Mouse (Mus musculus) ovary, adult 2 months (tissue): ENCODE data around the gene Inmt. TPM values are rescaled to one million over a fixed set of nuclear protein-coding genes. Genes with fewer than 3 reads are reported as not detected.

Experiments
- polyA plus RNA-seq: library from polyadenylated mRNA; depleted of rRNA; stranded (reverse); fragments of >200 nt; gene quantifications from 2 replicates; pipeline ENCODE4 v1.2.3, GENCODE M21; 2012; rRNA removed

The Inmt gene
- polyA plus RNA-seq: 8.7 and 8.9 TPM in 2 replicates

GRCm38 (mm10) chr6:55174741-55175181 lies at the start of gene Inmt:
Gene Inmt (minus strand): TSS chr6:55175043.

GRCm38 (mm10) chr6:55202913-55203910 lies 28.4 kb upstream of the Inmt start, which contains the start of gene Mindy4:
Gene Mindy4 (plus strand): TSS chr6:55203383.

GRCm38 (mm10) chr6:55132794-55133193 lies 42.0 kb downstream of the Inmt start, which contains the start of gene Crhr2:
Gene Crhr2 (minus strand): TSS chr6:55133016.

Other genes starting within 250 kb of the Inmt start
- gene Nod1, start 202.4 kb downstream of the Inmt start, polyA plus RNA-seq: 43.0 and 55.6 TPM in 2 replicates
- 4.8 and 5.7 TPM in 2 replicates for gene Ggct, start 182.1 kb downstream of the Inmt start, polyA plus RNA-seq
- gene Gars, start 137.0 kb downstream of the Inmt start, polyA plus RNA-seq: 30.3 and 56.2 TPM in 2 replicates
- 0.53 and 1.00 TPM in 2 replicates for gene Crhr2, start 42.0 kb downstream of the Inmt start, polyA plus RNA-seq
- 14.9 and 17.7 TPM in 2 replicates for gene Mindy4, start 28.3 kb upstream of the Inmt start, polyA plus RNA-seq
- 212 and 225 TPM in 2 replicates for gene Aqp1, start 161.4 kb upstream of the Inmt start, polyA plus RNA-seq
- gene Ghrhr, start 201.3 kb upstream of the Inmt start, polyA plus RNA-seq: not detected in 2 replicates